Mouse (Mus musculus): ENCODE data around the gene Hk1.

DNA sequence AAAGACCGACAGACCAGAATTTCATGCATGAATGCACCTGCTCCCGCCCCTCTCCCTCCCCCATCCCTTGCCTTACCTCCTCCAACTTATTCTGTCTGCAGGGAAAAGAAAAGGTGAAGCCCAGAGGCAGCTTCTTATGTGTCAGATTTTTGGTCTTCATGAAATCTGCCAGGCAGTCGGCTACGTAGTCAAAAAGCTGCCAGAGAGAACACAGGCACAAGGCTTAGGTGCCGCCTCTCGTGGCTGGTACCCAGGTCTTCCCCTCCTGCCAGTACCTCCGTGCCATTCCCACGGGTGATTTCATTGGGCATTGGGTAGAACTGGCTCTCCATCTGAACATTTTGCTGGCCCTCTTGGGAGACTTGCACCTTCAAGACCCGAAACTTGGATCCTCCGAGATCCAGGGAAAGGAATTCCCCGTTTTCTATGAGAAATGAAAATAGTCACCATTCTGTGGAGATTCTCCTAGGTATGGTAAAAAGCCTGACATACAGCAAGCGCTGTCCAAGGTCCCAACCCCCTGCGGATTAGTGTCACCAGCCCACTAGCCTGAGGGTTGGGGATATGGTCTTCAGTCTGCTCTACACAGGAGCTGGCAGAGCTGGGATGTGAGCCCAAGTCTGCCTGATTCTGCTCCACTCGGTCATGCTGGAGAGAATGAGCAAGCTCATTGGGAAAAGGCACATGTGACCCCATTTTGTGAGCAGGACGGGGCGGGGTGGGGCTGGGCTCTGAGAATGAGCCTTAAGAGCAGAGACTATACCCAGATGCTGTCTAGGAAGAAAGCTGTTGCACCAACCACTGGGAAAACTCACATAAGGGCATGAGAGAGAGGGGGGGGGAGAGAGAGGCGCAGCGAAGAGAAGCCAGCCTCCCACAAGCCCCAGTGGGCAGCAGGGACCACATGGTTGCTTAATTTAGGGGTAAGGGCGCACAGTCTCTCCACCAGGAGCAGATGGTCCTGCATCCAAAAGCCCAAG lies 32.0 kb upstream of the Hk1 start:
- no peak for TF ChIP-seq POLR2A (IDR thresholded peaks at IDR 0.05; ENCODE audit: insufficient read length, low read depth)
- no peak for TF ChIP-seq POLR2AphosphoS2 (IDR thresholded peaks at IDR 0.05; ENCODE audit: insufficient read length, low read depth)
- no peak for TF ChIP-seq MYOG (IDR thresholded peaks at IDR 0.05; ENCODE audit: control insufficient read depth in 1 of 3, insufficient read depth in 1 of 3, insufficient read length in 2 of 3, low read depth in 2 of 3)
- no peak for TF ChIP-seq TCF12 (IDR thresholded peaks at IDR 0.05; ENCODE audit: insufficient read depth, poor library complexity, severe bottlenecking)
- TF ChIP-seq SRF (IDR thresholded peaks at IDR 0.05; ENCODE audit: control insufficient read depth, insufficient read length, low read depth): no peak
- no peak for TF ChIP-seq E2F4 (IDR thresholded peaks at IDR 0.05; ENCODE audit: insufficient read depth)
- no peak for TF ChIP-seq USF1 (IDR thresholded peaks at IDR 0.05; ENCODE audit: low read depth)
- TF ChIP-seq MAX (IDR thresholded peaks at IDR 0.05; ENCODE audit: low read depth): no peak

All from myocyte (in vitro differentiated cells).